Mouse (Mus musculus) adrenal gland, adult 8-10 months (tissue): ENCODE data around the gene A830005F24Rik. TPM values are rescaled to one million over a fixed set of nuclear protein-coding genes. Genes with fewer than 3 reads are reported as not detected.

Experiments
- DNase-seq: peaks from one replicate; pipeline ENCODE4 v3.0.0; 2022
- microRNA-seq, 2 experiments: library from miRNA; unstranded; fragments of <30 nt; microRNA quantifications; one replicate each; pipeline ENCODE4 v1.2.0; 2022
- total RNA-seq, 4 experiments: library from RNA; stranded (reverse); gene quantifications; 2 replicates each; pipeline ENCODE4 v1.2.4; 2022

A830005F24Rik gene
- total RNA-seq, 4 experiments from 2014 or later, result not detected

DNA sequence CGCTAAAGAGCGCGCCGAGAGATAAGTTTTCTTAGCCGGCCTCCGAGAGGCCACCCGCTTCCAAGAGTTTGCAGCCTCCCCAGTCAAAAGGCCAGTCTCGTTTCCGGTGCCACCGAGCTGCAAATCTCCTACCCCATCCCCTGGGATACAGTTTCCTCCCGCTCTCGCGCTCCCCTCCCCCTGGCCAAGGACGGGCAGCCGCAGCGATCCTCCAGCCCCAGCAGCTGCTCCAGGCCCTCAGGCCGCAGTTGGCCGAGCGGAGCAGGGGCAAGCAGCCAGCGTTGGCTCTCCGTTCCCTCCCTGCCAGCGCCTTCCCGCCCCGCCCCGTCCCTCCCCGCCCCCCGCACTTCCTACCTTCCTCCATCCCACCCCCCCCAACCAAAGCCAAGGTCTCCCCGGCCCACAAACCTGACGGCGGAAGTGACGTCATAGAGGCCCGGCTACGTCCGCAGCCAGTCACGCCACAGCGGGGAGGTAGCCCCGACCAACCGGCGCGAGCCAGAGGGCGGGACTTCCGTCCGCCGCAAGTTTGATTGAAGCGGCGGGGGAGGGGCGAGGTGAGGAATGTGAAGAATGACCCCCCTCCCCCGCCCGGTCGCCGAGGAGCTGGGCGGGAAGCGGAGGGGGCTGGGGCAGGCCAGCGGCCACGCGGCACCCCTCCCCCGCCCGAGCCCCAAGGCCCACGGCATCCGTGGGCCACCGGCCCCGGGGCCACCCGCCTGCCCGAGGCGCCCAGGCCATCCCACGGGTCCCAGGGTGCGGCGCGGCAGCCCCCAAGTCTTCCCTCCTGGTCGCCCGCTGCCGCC, 32.3 kb downstream of the A830005F24Rik start:
- peak; percentile 97 for DNase-seq

DNA sequence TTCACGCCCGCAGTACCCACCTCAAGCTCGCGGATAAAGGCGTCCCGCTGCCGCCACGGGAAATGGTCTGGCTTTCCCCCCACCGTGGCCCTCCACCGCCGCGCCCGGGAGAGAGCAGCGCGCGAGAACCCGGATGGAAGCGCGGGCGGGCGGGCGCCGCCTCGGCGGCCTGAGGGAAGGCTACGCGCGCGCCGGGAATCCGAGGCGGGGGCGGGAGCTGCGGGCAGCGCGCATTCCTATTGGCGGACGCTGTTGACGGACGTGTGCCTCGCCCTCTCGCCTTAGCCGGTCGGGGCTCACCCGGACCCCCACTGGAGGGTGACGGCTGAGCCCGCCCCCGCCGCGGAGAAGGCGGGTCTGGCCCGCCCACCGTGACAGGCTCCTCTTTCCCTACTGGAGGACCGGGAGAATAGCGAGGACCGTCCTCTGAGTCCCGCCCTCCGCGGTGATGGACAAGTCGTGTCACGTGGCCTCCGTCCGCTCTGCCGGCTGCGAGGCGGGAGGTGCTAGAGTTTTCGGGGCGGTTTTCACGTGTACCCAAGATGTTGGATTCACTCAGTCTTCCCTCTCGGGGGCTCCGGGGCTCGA, 33.1 kb downstream of the A830005F24Rik start:
- peak; percentile 100 for DNase-seq

- DNase-seq, result no peak
Observed at GRCm38 (mm10) chr13:48547623-48548022, 34.3 kb downstream of the A830005F24Rik start.

DNA sequence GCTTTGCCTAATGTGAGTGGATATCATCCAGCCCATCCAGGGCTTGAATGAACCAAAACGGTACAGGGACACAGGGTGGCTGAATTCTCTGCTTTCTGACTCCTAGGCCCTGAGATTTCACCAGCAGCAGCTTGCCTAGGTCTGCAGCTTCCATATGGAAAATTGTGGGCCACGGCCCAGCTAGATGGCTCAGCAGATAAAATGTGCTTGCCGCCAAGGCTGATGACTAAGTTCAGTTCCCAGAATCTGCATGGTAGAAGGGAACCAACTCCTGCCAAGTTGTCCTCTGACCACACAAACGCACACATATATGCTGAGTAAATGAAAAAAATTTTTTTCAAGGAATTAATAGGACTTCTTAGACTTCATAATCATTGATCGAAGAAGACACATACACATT, 34.9 kb downstream of the A830005F24Rik start:
- DNase-seq, result peak; percentile 60

DNA sequence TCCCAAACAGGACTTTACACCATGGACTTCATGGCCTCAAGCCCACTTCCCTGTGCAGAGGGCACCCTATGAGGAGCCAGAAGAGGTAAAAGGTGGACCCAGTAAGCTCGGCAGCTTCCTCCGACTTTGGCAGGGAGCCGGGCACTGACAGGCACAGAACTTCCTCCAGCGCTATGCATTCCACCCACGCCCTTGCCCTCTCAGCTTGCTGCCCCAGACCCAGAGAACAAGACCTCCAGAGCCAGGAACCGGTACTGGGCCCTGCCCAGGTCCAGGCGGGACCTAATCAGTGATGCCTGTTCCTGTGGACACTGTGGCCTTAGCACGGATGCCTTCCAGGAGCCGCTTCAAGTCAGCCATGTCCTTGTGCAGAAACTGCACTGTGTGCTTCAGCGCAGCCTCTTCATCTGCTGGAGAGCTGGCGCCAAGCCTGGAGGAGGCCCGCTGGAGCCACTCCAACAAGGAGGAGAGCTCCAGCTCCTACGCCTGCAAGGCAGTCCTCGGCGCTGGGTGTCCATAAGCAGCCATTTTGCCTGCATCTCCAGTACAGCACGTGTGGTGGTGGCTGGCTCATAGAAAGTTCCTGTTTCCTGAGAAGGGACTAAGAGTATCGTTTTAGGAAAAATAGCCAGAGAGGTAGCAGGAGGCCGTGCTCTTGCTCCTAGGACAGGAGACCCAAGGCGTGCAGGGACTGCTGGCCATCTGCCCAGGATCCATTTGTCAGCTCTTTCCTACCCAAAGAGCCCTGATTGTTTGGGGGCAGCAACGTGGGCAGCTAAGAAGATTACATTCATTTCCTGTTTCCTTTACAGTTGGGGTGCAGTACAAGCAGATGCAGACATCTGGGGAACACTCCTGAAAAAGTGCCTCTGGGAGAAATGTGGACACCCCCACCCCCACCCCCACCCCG, 39.1 kb downstream of the A830005F24Rik start:
- peak; percentile 89 for DNase-seq

DNA sequence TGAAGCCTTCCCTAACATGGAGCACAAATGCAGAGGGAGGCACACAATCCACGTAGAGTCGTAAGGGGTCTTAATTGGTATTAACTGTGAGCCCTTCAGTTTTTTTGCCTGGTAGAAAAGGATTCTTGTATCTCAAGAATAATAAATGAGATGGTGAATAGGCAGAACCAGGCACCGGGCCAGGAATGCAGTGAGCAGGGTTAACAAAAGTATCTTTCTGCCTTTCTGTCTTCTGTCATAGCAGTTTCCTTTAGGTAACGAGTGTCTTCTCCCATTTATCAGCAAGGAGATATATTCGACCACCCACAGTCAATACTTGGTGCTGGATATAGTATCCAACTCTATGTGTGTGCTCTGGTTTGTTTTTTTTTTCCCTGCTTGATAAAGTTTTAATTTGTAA, 40.1 kb downstream of the A830005F24Rik start:
- DNase-seq, result no peak

- no peak for DNase-seq
Observed at GRCm38 (mm10) chr13:48554552-48554951, 41.2 kb downstream of the A830005F24Rik start.

DNA sequence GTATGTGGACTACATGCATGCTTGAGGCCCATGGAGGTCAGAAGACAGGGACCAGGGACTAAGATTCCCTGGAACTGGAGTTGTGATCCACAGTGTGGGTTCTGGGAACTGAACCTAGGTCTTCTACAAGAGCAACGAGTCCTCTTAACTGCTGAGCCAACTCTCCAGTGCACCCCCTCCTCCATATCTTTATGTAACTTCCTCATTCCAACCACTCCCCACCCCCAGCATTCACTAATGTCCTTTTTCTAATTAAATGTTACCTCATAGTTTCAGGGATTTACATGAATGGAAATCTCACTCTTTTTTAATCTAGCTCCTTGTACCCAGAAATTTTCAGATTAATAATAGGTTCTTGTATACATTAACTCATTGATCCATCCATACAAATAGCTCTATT, 42.6 kb downstream of the A830005F24Rik start:
- DNase-seq, result no peak

- DNase-seq, result no peak
Observed at GRCm38 (mm10) chr13:48561481-48561880, 48.1 kb downstream of the A830005F24Rik start.

- DNase-seq, result no peak
Observed at GRCm38 (mm10) chr13:48562336-48562735, 49.0 kb downstream of the A830005F24Rik start.

Small RNAs within 50 kb of the gene (microRNA-seq; reads per million reads assigned to microRNA genes)
- gene Gm24111, result 0 reads per million in 2 experiments
- 271 to 441 reads per million in 2 experiments for gene Mirlet7a-1
- 32,080 to 51,317 reads per million in 2 experiments for gene Mirlet7d
- gene Mirlet7f-1, result 0 reads per million in 2 experiments

Other genes with a start within 250 kb of the A830005F24Rik start
- gene Zfp169, start 119 bp upstream of the A830005F24Rik start, total RNA-seq, result 10 to 100 TPM; 11.3 to 13.7 (median 12.7) TPM
- gene Ptpdc1, start 112.1 kb downstream of the A830005F24Rik start, total RNA-seq, result 10 to 100 TPM in 2 of 4 experiments, 1 to 10 TPM in 2; 5.7 to 13.9 (median 10.4) TPM
- not detected for gene Barx1, start 149.4 kb downstream of the A830005F24Rik start, total RNA-seq